Mouse (Mus musculus) lung, adult 2 months (tissue): Measurements from ENCODE around the gene Lpcat2. TPM values are rescaled to one million over a fixed set of nuclear protein-coding genes. Genes with fewer than 3 reads are reported as not detected.

Source experiments
- DNase-seq: peaks from one replicate; pipeline ENCODE4 v3.0.0; 2022
- H3K4me1 ChIP-seq: fragments of 200-500 bp; 2 replicates; pipeline ENCODE4 v1.6.1; 2011; ENCODE audit warnings: low read length; ENCODE audit not compliant: control insufficient read depth, insufficient read depth
- H3K4me3 ChIP-seq: fragments of 200-500 bp; replicated peaks from 2 replicates; pipeline ENCODE3; 2011; ENCODE audit warnings: low read depth, mild to moderate bottlenecking, control low read depth, low read length; ENCODE audit errors: extremely low read depth
- CTCF ChIP-seq: fragments of 200-500 bp; IDR thresholded peaks from 2 replicates; pipeline ENCODE4 v1.5.1; 2011; ENCODE audit warnings: mild to moderate bottlenecking, low read length, control low read depth; ENCODE audit not compliant: insufficient read depth
- POLR2A ChIP-seq: fragments of 200-500 bp; IDR thresholded peaks from 2 replicates; pipeline ENCODE4 v1.6.1; 2011; ENCODE audit warnings: low read depth, mild to moderate bottlenecking, control low read depth, low read length, borderline replicate concordance; ENCODE audit errors: extremely low read depth
- WGBS: fragments of 180-500 bp; shearing (Covaris S2); methylation state at CpG from one replicate; pipeline ENCODE4 v1.1.7; 2018; 5-methylcytosine and 5-hydroxymethylcytosine counted together
- polyA plus RNA-seq: library from polyadenylated mRNA; depleted of rRNA; stranded (reverse); fragments of >200 nt; gene quantifications from 2 replicates; pipeline ENCODE4 v1.2.3, GENCODE M21; 2012

Gene Lpcat2
- polyA plus RNA-seq, 1 experiment = 5.0 TPM

DNA sequence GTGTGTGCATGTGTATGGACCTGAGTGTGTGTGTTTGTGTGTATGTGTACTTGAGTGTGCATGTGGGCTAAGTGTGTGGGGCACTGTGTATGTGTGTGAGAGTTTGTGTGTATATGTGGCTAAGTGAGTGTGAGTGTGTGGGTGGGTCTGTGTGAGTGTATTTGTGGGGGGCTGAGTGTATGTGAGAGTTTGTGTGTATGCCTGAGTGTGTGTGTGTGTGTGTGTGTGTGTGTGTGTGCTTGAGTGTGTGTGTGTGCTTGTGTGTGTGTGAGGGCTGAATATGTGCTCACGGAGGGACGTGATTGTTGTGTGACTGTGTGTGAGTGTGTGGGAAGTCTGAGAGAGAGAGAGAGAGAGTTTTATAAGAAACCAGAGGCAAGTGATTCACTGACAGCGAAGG lies 3.8 kb upstream of the Lpcat2 start:
- Histone ChIP-seq H3K4me3 (no peak overlapping the region), H3K4me1 (peaks cover 6% of the 10 kb centered on the region; the same call in 1 of the 2 replicates)
- DNase-seq = no peak
- WGBS = 71% methylated on average over 3 of the region's 3 CpGs
- TF ChIP-seq POLR2A (no peak), CTCF (no peak)

DNA sequence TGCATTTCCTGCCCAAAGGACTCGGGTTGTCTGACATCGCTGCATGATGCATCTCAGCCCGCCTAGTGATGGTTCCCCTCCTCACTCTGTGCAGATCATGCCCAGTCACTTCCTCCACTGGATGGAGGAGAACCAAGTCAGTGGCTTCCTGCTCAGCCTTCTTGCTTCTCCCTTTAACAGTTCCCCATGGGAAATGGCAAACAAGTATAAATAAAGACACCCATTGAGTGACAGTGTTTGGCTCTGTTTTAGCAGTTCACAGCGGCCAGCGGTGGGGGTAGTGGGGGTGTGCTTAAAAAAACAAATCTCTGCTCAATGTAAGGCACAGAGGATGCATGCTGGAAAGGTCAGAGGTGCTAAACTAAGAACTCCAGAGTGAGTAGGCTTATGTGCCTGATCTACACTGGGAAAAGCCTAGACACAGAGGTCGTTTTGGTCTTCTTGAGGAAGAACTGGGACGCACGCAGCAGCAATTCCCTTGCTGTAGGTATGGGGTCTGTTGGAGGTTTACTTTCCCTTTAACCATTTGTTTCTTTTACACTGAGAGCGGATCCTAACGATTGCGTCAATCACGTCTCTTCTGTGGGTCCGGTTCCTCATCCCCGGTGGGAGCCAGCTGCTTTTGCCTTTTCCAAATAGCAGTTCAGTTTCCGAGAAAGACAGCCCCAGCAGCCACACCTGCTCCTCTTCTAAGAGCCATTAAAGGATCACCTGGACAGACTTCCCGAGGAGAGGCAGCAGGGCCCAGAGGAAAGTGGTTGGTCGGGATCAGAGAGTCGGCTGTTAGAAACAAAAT lies 1.8 kb upstream of the Lpcat2 start:
- no peak overlapping the region for H3K4me3 ChIP-seq
- no peaks in the 10 kb centered on the region; the same call in 1 of the 2 replicates for H3K4me1 ChIP-seq
- 32% methylated on average over 18 of the region's 18 CpGs for WGBS
- TF ChIP-seq POLR2A (no peak), CTCF (no peak)
- no peak for DNase-seq

DNA sequence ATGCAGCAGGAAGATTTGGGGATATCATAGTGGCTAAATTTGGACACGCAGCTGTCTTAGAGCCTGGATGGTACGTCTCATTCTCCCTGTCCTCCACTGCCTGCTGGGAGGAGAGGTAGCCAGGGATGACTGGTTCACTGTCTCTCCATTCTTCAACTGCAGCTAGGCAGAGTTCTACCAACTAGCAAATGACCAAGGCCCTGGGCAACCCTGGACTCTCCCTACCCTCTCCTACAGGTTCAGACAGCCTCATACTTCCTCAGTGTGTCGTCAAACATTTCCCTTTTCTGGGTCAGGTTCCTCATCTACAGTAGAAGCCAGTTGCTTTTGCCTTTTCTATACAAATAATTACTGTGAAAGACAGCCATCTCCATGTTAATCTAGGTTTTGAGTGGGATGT lies 466 bp upstream of the Lpcat2 start:
- TF ChIP-seq CTCF = no peak
- no peak for TF ChIP-seq POLR2A
- H3K4me3 ChIP-seq = no peak overlapping the region
- WGBS = 78% methylated on average over 3 of the region's 3 CpGs
- no peak for DNase-seq
- H3K4me1 ChIP-seq = no peaks in the 10 kb centered on the region; the same call in 1 of the 2 replicates

DNA sequence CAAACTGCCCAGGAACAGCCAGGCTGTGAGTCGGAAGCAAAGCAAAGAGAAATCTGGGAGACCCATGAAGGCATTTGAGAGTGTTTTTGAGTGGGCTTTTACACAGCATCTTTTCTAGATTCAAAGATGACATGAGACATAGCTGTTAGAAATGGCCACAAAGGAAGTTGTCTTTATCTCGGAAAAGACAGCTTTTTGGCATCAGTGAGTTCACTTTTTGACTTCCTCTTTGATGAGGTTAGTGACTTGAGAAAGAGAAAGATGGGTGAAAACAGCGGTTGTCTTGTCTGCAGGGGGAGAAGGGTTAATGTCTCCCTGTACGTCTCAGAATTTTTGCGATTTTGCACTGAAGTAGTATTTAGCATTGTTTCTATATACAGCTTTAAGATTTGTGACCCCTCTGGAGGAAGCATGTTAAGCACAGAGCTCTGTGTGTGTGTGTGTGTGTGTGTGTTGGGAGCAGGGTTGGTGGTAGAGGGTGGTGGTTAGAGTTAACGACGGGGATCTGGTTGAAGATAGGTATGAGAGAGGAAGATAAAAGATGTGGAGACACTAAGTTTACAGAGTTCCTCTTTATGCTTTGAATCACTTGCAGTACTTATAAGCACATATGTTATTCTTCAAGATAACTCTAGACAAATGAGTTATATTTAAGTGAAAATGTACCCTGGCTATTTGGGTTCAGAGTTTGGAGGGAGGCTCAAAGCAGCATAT lies 1.3 kb downstream of the Lpcat2 start:
- Histone ChIP-seq H3K4me3 (no peak overlapping the region), H3K4me1 (no peaks in the 10 kb centered on the region; the same call in 1 of the 2 replicates)
- DNase-seq = no peak
- 63% methylated on average over 7 of the region's 7 CpGs for WGBS
- no peak for TF ChIP-seq CTCF
- no peak for TF ChIP-seq POLR2A

DNA sequence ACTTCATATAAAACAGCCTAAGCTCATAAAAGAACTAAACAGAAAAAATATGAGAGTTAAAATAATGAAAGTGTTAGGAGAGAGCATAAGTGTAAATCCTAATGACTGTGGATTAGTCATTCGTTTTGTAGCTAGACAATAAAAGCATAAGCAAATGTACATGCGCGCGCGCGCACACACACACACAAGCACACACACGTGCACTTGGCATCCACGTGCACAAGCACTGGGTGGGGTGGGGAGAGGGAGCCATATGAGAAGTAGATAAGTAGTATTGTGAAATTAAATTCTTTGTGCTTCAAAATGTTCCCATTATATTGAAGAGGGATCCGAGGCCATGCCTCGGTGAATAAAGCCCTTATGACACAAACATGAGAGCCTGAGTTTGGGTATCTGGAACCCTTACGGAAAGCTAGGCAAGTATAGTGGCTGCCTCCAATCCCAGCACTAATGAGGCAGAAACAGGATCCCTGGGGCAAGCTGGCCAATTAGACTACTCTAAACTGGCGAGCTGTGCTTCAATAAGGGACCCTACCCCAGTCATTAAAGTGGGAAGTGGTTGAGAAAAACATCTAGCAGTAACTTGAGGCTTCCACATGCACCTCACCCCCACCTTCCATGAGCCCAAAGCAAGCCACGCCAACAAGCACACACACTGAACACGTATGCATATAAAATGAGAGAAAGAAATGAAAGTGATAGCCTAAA lies 3.5 kb downstream of the Lpcat2 start:
- 84% methylated on average over 14 of the region's 14 CpGs for WGBS
- Histone ChIP-seq H3K4me3 (no peak overlapping the region), H3K4me1 (no peaks in the 10 kb centered on the region)
- DNase-seq = no peak
- TF ChIP-seq CTCF (no peak), POLR2A (no peak)

DNA sequence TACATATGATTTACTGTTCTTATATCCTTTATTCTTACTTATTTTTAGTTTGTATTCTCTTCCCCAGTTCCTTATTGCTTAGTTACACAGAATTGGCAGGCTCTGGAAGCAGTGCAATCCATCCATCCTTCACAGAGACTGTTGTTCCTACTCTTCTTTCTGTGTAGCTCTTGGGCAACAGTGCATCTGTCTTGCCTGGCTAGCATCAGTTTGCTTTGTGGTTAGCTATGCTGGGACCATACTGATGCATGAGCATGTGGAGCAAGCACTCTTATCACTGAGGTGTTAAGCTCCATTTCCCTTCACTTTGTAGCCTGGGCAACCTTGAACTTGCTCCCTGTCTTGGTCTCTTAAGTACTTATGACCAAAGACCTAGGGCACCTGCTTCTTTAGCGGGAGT lies 6.8 kb downstream of the Lpcat2 start:
- Histone ChIP-seq H3K4me1 (no peaks in the 10 kb centered on the region), H3K4me3 (no peak overlapping the region)
- 93% methylated on average over 1 of the region's 1 CpGs for WGBS
- no peak for TF ChIP-seq POLR2A
- no peak for TF ChIP-seq CTCF
- no peak for DNase-seq

GRCm38 (mm10) chr8:92870281-92870680 lies 15.1 kb downstream of the Lpcat2 start:
- no peak for TF ChIP-seq CTCF
- 52% methylated on average over 7 of the region's 7 CpGs for WGBS
- no peak for DNase-seq

DNA sequence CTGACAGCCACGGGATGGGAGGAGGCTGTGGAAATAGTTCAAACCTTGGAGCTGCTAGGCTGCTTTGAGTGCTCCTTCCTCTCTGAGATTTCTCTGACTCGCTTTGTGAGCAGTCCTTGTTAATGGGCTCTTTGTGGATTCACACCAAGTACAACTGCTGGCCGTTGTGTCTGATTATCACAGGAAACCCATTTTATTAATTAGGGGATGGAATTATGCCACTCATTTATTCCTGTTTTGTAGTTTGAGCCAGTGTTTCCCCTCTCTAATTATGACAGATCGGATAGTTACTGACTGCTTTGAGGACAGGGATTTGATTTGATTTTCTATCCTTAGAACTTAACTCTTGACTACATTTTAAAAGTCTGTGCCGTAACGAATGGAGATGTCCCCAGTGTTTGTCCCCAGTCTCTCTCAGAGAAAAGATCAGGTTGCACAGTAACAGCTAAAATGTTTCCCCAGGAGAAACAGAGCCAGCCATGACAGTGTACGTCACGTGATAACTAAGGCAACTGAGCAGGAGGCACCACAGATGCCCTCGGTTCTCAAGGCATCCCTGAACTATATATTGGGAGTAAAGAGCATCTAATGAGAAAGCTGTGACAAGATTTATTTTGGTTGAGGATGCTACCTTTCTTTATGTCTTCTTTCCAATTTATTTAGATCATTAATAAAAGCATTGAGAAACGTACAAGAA lies 17.1 kb downstream of the Lpcat2 start:
- TF ChIP-seq CTCF (no peak), POLR2A (no peak)
- Histone ChIP-seq H3K4me1 (no peaks in the 10 kb centered on the region), H3K4me3 (no peak overlapping the region)
- DNase-seq = no peak
- WGBS = 75% methylated on average over 10 of the region's 10 CpGs

More at GRCm38 (mm10) chr8:92870281-92870680, 15.1 kb downstream of the Lpcat2 start:
- Histone ChIP-seq H3K4me1 (no peaks in the 10 kb centered on the region), H3K4me3 (no peak overlapping the region)

DNA sequence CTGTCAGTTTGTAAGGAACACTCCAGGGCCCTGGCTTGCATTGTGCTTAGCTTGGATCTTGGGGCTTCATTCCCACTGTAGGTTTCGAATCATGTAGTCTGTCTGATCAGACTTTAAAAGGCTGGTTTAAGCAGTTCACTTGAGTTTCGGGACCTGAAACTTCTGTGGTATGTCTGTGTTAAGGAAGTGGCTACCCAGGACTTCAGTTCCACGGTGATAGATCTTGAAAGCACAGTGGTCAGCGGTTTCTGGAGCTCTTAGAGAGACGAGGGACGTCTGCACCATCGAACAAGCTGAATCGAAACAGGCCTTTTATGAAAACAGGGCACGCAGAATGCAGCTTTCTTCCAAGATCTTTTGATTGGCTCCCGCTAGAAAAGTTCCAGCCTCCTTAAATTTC lies 20.7 kb downstream of the Lpcat2 start:
- TF ChIP-seq CTCF (no peak), POLR2A (no peak)
- WGBS = 79% methylated on average over 10 of the region's 10 CpGs
- no peak for DNase-seq
- no peaks in the 10 kb centered on the region for H3K4me1 ChIP-seq
- no peak overlapping the region for H3K4me3 ChIP-seq
